Mouse (Mus musculus): ENCODE data around the gene Kcna2. TPM values are rescaled to one million over a fixed set of nuclear protein-coding genes. Genes with fewer than 3 reads are reported as not detected.

Gene Kcna2
- total and polyA plus RNA-seq, 2 experiments from 2014 or later = 0.01 to 0.99 TPM

- no peaks in the 10 kb centered on the region for H3K9me3 ChIP-seq (replicated peaks; ENCODE audit: control insufficient read depth, low read length)
- no peaks in the 10 kb centered on the region for H3K4me1 ChIP-seq (ENCODE audit: control insufficient read depth, insufficient read depth)
- H3K27ac ChIP-seq (ENCODE audit: low read depth) = no peak overlapping the region
- no peak overlapping the region for H3K4me2 ChIP-seq (ENCODE audit: low read depth, low read length)
- H3K36me3 ChIP-seq (replicated peaks; ENCODE audit: control insufficient read depth, insufficient read depth, low read length) = no peaks in the 10 kb centered on the region
- WGBS = 68% methylated on average over 11 of the region's 11 CpGs
- H3K27me3 ChIP-seq (ENCODE audit: control insufficient read depth, insufficient read depth, low read length) = 0 out of 2 replicates have a peak, but pooled peaks cover under 1% of the 10 kb centered on the region
- no peak overlapping the region for H3K4me3 ChIP-seq (ENCODE audit: low read depth, low read length)
- no peak for ATAC-seq (ENCODE audit: insufficient read depth, low read depth)
- no peak for TF ChIP-seq CTCF (IDR thresholded peaks at IDR 0.05; ENCODE audit: low read depth)
- TF ChIP-seq EP300 (IDR thresholded peaks at IDR 0.05; ENCODE audit: low read depth) = no peak
- no peak for DNase-seq (ENCODE audit: low spot score)
- H3K9ac ChIP-seq (replicated peaks; ENCODE audit: low read depth, low read length) = no peak overlapping the region
Observed at GRCm38 (mm10) chr3:107153772-107154655, 53.1 kb downstream of the Kcna2 start.

- no peak overlapping the region for H3K4me3 ChIP-seq (ENCODE audit: low read depth, low read length)
- WGBS = 87% methylated on average over 7 of the region's 7 CpGs
- DNase-seq (ENCODE audit: low spot score) = no peak
- H3K27me3 ChIP-seq (ENCODE audit: control insufficient read depth, insufficient read depth, low read length) = peaks cover 14% of the 10 kb centered on the region; the same call in 1 of the 2 replicates
- no peaks in the 10 kb centered on the region for H3K36me3 ChIP-seq (replicated peaks; ENCODE audit: control insufficient read depth, insufficient read depth, low read length)
- no peak overlapping the region for H3K4me2 ChIP-seq (ENCODE audit: low read depth, low read length)
- no peaks in the 10 kb centered on the region for H3K9me3 ChIP-seq (replicated peaks; ENCODE audit: control insufficient read depth, low read length)
- H3K4me1 ChIP-seq (ENCODE audit: control insufficient read depth, insufficient read depth) = peaks cover 5% of the 10 kb centered on the region; the same call in 1 of the 2 replicates
- H3K9ac ChIP-seq (replicated peaks; ENCODE audit: low read depth, low read length) = no peak overlapping the region
- no peak for ATAC-seq (ENCODE audit: insufficient read depth, low read depth)
- TF ChIP-seq EP300 (IDR thresholded peaks at IDR 0.05; ENCODE audit: low read depth) (no peak), CTCF (IDR thresholded peaks at IDR 0.05; ENCODE audit: low read depth) (no peak)
- H3K27ac ChIP-seq (ENCODE audit: low read depth) = no peak overlapping the region
Observed at GRCm38 (mm10) chr3:107158856-107159255, 57.9 kb downstream of the Kcna2 start.

GRCm38 (mm10) chr3:107159418-107159817 lies 58.5 kb downstream of the Kcna2 start:
- H3K4me1 ChIP-seq (ENCODE audit: control insufficient read depth, insufficient read depth) = peaks cover 5% of the 10 kb centered on the region; the same call in 1 of the 2 replicates
- TF ChIP-seq CTCF (IDR thresholded peaks at IDR 0.05; ENCODE audit: low read depth) = 0 out of 2 replicates have a peak, but pooled peaks have one; percentile 7
- TF ChIP-seq EP300 (IDR thresholded peaks at IDR 0.05; ENCODE audit: low read depth) = no peak
- H3K4me3 ChIP-seq (ENCODE audit: low read depth, low read length) = no peak overlapping the region
- WGBS = 65% methylated on average over 3 of the region's 3 CpGs
- H3K36me3 ChIP-seq (replicated peaks; ENCODE audit: control insufficient read depth, insufficient read depth, low read length) = no peaks in the 10 kb centered on the region
- H3K9ac ChIP-seq (replicated peaks; ENCODE audit: low read depth, low read length) = no peak overlapping the region
- no peak for ATAC-seq (ENCODE audit: insufficient read depth, low read depth)
- H3K27me3 ChIP-seq (ENCODE audit: control insufficient read depth, insufficient read depth, low read length) = peaks cover 14% of the 10 kb centered on the region; the same call in 1 of the 2 replicates
- no peak overlapping the region for H3K4me2 ChIP-seq (ENCODE audit: low read depth, low read length)
- no peaks in the 10 kb centered on the region for H3K9me3 ChIP-seq (replicated peaks; ENCODE audit: control insufficient read depth, low read length)
- no peak for DNase-seq (ENCODE audit: low spot score)
- no peak overlapping the region for H3K27ac ChIP-seq (ENCODE audit: low read depth)

- Histone ChIP-seq H3K4me3 (ENCODE audit: low read depth, low read length) (peak overlapping the region; percentile 14; the same call in 1 of the 2 replicates), H3K9ac (replicated peaks; ENCODE audit: low read depth, low read length) (no peak overlapping the region), H3K9me3 (replicated peaks; ENCODE audit: control insufficient read depth, low read length) (no peaks in the 10 kb centered on the region), H3K4me2 (ENCODE audit: low read depth, low read length) (peak overlapping the region; percentile 53), H3K27ac (ENCODE audit: low read depth) (no peak overlapping the region), H3K4me1 (ENCODE audit: control insufficient read depth, insufficient read depth) (peaks cover 5% of the 10 kb centered on the region; the same call in 1 of the 2 replicates), H3K36me3 (replicated peaks; ENCODE audit: control insufficient read depth, insufficient read depth, low read length) (no peaks in the 10 kb centered on the region), H3K27me3 (ENCODE audit: control insufficient read depth, insufficient read depth, low read length) (peaks cover 14% of the 10 kb centered on the region; the same call in 1 of the 2 replicates)
- 4% methylated on average over 17 of the region's 17 CpGs for WGBS
- peak; percentile 50 for DNase-seq (ENCODE audit: low spot score)
- TF ChIP-seq CTCF (IDR thresholded peaks at IDR 0.05; ENCODE audit: low read depth) (peak; percentile 45), EP300 (IDR thresholded peaks at IDR 0.05; ENCODE audit: low read depth) (no peak)
- peak; percentile 75 for ATAC-seq (ENCODE audit: insufficient read depth, low read depth)
Observed at GRCm38 (mm10) chr3:107159859-107160324, 58.9 kb downstream of the Kcna2 start.

GRCm38 (mm10) chr3:107162741-107163140 lies 61.8 kb downstream of the Kcna2 start:
- no peak for DNase-seq (ENCODE audit: low spot score)
- peaks cover 14% of the 10 kb centered on the region; the same call in 1 of the 2 replicates for H3K27me3 ChIP-seq (ENCODE audit: control insufficient read depth, insufficient read depth, low read length)
- H3K4me1 ChIP-seq (ENCODE audit: control insufficient read depth, insufficient read depth) = peaks cover 5% of the 10 kb centered on the region; the same call in 1 of the 2 replicates
- no peak for TF ChIP-seq EP300 (IDR thresholded peaks at IDR 0.05; ENCODE audit: low read depth)
- no peak for TF ChIP-seq CTCF (IDR thresholded peaks at IDR 0.05; ENCODE audit: low read depth)
- no peak for ATAC-seq (ENCODE audit: insufficient read depth, low read depth)
- no peaks in the 10 kb centered on the region for H3K9me3 ChIP-seq (replicated peaks; ENCODE audit: control insufficient read depth, low read length)
- 97% methylated on average over 2 of the region's 2 CpGs for WGBS
- H3K9ac ChIP-seq (replicated peaks; ENCODE audit: low read depth, low read length) = no peak overlapping the region
- H3K36me3 ChIP-seq (replicated peaks; ENCODE audit: control insufficient read depth, insufficient read depth, low read length) = no peaks in the 10 kb centered on the region
- no peak overlapping the region for H3K4me2 ChIP-seq (ENCODE audit: low read depth, low read length)
- no peak overlapping the region for H3K4me3 ChIP-seq (ENCODE audit: low read depth, low read length)
- no peak overlapping the region for H3K27ac ChIP-seq (ENCODE audit: low read depth)

Other genes with a start within 250 kb of the Kcna2 start
- 1.7 TPM in 1 of 2 replicates, not detected in the other for gene Kcna3, start 65.0 kb upstream of the Kcna2 start, total RNA-seq (2014; rRNA removed; ENCODE audit: low replicate concordance)
- 0.10 and 0.19 TPM in 2 replicates for gene Kcna3, start 65.0 kb upstream of the Kcna2 start, polyA plus RNA-seq (2015; fragmentation: Nextera tagmentation; extraction: Ambion mirVana)
- gene Kcna10, start 81.9 kb downstream of the Kcna2 start, total RNA-seq (2014; rRNA removed; ENCODE audit: low replicate concordance) = not detected in 2 replicates
- gene Kcna10, start 81.9 kb downstream of the Kcna2 start, polyA plus RNA-seq (2015; fragmentation: Nextera tagmentation; extraction: Ambion mirVana) = not detected in 2 replicates
- gene Cym, start 120.6 kb downstream of the Kcna2 start, total RNA-seq (2014; rRNA removed; ENCODE audit: low replicate concordance) = 0.53 TPM in 1 of 2 replicates, not detected in the other
- 0.15 and 0.22 TPM in 2 replicates for gene Cym, start 120.6 kb downstream of the Kcna2 start, polyA plus RNA-seq (2015; fragmentation: Nextera tagmentation; extraction: Ambion mirVana)
- gene A630076J17Rik, start 129.5 kb downstream of the Kcna2 start, total RNA-seq (2014; rRNA removed; ENCODE audit: low replicate concordance) = 0.15 TPM in 1 of 2 replicates, not detected in the other
- 0.11 and 0.25 TPM in 2 replicates for gene A630076J17Rik, start 129.5 kb downstream of the Kcna2 start, polyA plus RNA-seq (2015; fragmentation: Nextera tagmentation; extraction: Ambion mirVana)
- gene Prok1, start 138.6 kb downstream of the Kcna2 start, total RNA-seq (2014; rRNA removed; ENCODE audit: low replicate concordance) = not detected in 2 replicates
- not detected in 2 replicates for gene Prok1, start 138.6 kb downstream of the Kcna2 start, polyA plus RNA-seq (2015; fragmentation: Nextera tagmentation; extraction: Ambion mirVana)
- 114 and 126 TPM in 2 replicates for gene Lamtor5, start 177.7 kb downstream of the Kcna2 start, total RNA-seq (2014; rRNA removed; ENCODE audit: low replicate concordance)
- 187 and 193 TPM in 2 replicates for gene Lamtor5, start 177.7 kb downstream of the Kcna2 start, polyA plus RNA-seq (2015; fragmentation: Nextera tagmentation; extraction: Ambion mirVana)
- gene Slc16a4, start 190.1 kb downstream of the Kcna2 start, total RNA-seq (2014; rRNA removed; ENCODE audit: low replicate concordance) = 2.1 TPM in 1 of 2 replicates, not detected in the other
- gene Slc16a4, start 190.1 kb downstream of the Kcna2 start, polyA plus RNA-seq (2015; fragmentation: Nextera tagmentation; extraction: Ambion mirVana) = 0.90 and 0.91 TPM in 2 replicates
- gene Rbm15, start 232.5 kb downstream of the Kcna2 start, total RNA-seq (2014; rRNA removed; ENCODE audit: low replicate concordance) = 22.8 and 25.5 TPM in 2 replicates
- gene Rbm15, start 232.5 kb downstream of the Kcna2 start, polyA plus RNA-seq (2015; fragmentation: Nextera tagmentation; extraction: Ambion mirVana) = 8.3 and 8.4 TPM in 2 replicates